Mouse (Mus musculus): ENCODE measurements around the gene Map2k7. TPM values are rescaled to one million over a fixed set of nuclear protein-coding genes. Genes with fewer than 3 reads are reported as not detected.

Gene Map2k7
- 10 to 100 TPM; 89.3 to 95.0 TPM for total RNA-seq (2021)
- long read RNA-seq, experiment 1, transcript Map2k7-206 (11 exons, 3,497 nt): major isoform, 11 of 30 reads
- long read RNA-seq, experiment 1, transcript Map2k7-202 (12 exons, 3,525 nt): major isoform, 11 of 30 reads
- long read RNA-seq, experiment 1, partial matches to known transcripts: 2 of 30 reads
- long read RNA-seq, experiment 1, other reads (novel, unspliced or antisense): 2 of 30 reads
- long read RNA-seq, experiment 2, transcript Map2k7-206 (11 exons, 3,497 nt): major isoform, 5 of 11 reads
- long read RNA-seq, experiment 2, partial matches to known transcripts: 1 of 11 reads
- long read RNA-seq, experiment 2, other reads (novel, unspliced or antisense): 2 of 11 reads

- DNase-seq: peak; percentile 100
Measured at GRCm38 (mm10) chr8:4238434-4239192, at the start of gene Map2k7, which contains the start of gene Gm49320. TSS of gene Map2k7 (plus strand) at chr8:4238740. TSS of gene Gm49320 (plus strand) at chr8:4238865.

DNA sequence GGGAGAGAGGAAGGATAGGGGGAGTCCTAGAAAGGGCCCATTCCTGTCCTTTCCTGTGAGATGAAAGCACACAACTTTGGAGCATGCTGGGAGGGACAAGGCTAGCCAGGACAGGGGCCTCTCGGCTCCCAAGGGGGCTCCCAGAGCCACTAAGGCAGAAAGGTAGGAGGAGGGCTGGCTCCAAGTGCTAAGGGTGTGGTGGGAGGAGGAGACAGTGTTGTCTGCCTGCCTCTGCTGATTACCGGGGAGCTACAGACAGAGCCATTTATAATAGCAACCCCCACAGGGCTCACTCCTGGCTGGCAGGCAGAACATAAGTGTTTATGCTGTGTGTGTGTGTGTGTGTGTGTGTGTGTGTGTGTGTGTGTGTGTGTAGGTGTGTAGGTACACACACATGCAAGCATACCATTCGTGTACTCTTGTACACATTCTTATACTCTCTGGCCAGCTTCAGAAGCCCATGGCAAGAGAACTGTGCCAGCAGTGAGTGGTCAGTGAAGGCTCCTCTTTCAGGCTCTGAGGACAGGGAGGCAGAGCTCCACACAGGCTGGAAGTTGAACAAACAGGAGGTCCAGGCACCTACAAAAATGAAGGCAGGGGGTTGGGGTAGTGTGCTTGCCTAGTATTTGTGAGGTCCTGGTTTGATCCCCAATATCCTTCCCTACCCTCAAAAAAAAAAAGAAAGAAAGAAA, 49.4 kb upstream of the Map2k7 start:
- DNase-seq: no peak

DNA sequence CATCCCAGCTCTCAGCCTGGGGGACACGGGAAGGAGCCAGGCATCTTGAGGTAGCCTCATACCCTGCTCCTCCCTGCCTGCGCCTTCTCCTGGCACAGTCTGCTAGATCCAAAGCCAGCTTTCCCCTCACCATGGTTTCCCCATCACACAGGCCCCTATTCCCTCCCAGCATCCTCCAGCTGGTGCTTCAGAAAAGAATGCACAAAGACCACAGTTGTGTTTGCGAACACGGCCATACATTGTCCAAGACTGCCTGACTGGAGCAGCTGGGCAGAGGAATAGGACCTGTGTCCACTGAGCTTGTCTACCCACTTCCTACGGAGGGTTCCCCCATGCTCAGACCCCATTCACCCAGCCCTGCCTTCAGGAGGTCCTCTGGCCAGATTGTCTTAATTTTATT, 46.2 kb upstream of the Map2k7 start:
- no peak for DNase-seq

- DNase-seq: peak; percentile 92 to 94
Measured at GRCm38 (mm10) chr8:4192807-4193587, 45.5 kb upstream of the Map2k7 start.

DNA sequence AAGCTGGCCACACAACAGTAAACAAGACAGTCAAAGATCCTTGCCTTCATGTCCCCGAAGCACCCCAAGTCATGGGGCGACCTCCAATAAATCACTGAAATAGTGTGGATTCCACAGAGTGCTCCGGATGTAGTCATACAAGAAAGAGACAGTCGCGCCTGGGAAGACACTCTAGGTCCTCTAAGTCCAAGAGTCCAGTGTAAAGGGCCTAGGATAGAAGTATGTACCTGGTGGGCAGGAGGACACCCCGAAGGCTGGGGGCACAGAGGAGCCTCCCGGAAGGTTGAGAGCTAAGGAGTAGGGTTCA, 45.0 kb upstream of the Map2k7 start:
- no peak for DNase-seq

DNA sequence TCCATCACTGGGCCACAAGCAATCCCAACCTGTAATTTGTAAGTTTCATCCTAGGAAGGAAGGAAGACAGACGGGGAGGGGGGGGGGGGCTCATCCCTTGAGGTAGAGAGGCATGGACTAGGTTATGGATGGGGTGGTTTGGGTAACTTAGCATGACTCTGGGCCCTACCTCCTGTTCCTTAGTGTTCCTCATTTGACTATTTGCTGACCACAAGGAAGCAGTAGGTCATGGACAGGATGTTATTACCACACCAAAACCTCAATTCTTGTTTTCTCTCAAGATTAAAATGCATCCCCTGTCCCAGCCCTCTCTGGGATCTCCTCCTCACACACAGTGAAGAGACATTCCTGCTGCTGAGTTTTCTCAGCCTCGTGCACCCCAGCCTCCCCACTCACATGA, 37.2 kb upstream of the Map2k7 start:
- no peak for DNase-seq

GRCm38 (mm10) chr8:4205246-4206123, 33.1 kb upstream of the Map2k7 start:
- no peak for DNase-seq

- DNase-seq: no peak
Measured at GRCm38 (mm10) chr8:4206182-4207015, 32.1 kb upstream of the Map2k7 start.

DNA sequence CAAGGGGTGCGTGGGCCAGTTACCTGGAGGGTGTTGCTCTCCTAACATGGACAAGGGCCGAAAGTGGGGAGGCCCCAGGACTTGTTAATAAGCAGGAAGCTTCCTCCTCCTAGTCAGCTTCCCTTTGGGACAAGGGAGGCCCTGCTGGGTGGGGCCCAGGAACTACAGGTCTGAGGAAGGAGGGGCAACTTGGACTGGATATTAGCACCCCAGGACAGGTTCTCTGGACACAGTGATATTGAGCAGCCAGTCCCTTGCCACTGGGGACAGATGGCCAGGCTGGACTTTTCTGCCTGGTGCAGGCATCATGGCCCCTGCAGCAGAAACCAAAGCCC, 31.6 kb upstream of the Map2k7 start:
- no peak for DNase-seq

DNA sequence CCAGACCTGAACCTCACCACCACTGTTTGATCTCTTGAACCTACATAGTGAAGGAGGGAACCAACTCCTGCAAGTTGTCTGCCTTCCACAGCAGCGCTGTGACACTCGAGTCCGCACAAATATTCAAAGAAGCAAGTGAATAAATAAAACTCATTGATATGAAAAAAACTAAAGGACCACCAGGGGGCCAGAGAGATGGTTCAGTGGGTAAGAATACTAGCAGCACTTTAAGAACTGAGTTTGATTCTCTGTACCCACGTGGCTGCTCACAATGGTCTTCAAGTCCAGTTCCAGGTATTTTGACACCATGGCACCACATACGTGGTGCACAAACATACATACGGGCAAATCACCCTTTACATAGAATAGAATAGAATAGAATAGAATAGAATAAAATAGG, 27.4 kb upstream of the Map2k7 start:
- DNase-seq: no peak

GRCm38 (mm10) chr8:4212809-4213209, 25.7 kb upstream of the Map2k7 start:
- peak; percentile 32 to 37 for DNase-seq

DNA sequence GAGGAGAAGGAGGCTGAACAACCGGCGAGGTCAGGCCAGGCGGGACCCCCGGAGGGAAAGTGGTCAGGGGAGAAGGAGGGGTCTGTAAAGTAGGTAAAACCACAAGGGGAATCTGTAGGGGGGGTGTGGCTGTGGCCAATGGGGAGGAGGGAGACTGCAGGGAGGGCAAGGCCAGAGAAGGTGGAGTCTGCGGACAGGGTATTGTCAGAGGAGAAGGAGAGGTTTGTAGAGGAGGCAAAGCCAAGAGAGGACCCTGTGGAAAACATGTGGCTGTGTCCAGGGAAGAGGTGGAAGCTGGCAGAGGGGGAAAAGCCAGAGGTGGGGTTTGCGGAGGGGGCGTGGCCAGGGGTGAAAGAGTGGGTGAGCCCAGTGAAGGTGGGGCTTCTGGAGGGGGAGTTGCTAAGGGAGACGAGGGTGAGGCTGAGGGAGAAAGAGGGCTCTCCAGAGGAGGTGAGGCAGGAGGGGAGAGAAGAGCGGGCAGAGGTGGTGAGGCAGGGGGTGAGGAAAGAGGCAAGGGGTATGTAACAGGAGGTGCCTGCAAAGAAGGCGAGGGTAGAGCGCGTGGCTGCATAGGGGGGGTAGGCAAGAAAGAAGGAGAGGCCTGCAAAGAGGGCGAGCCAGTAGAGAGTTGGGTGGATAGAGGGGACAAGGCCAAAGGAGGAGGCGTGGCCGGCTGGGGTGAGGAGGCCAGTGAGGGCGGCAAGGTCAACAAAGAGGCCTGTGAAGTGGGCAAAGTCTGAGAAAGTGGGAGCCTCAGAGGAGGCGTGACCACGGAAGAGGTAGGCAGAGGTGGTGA, 25.1 kb upstream of the Map2k7 start:
- DNase-seq: peak; percentile 88 to 91

DNA sequence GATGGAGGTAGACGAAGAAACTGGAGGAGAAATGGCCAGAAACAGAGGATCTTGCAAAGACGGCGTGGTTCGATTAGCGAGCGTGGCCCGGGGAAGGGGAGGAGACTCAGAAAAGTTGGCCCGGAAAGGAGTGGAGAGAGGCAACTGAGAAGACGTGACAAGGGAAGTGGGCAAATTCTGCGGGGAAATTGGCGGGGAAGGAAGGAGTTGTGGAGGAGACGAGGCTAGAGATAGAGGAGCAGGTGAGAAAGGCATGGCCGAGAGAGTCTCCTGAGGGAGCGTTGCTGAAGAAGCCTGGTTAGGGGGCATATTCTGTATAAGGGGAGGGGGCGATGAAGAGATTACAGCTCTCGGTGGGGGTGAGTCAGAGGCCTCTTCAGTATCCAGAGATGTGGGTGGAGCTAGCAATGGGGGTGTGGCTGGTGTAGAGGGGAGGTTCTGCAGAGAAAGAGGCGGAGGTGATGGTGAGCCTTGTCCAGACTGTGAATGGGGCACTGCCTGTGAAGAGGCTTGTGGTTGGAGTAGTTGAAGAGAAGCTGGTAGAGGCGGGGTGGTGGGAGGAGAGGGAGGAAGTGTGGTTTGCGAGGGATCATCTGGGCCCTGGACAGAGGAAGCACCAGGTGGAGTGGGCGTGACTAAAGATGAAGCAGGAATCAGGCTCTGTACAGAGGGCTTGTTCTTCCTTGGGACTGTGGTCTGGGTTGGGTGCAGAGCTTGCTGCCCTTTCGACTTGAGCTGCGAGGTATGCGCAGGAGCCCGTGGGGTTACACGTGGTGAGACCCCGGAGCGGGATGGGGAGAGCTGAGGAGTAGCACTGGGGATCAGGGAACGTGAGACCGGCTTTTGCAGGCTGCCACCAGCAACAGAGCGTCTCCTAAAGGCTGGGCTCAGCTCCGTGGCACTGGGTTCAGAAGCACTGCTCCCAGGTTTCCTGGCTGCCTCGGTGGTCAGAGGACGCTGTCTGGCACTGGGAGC, 24.2 kb upstream of the Map2k7 start:
- DNase-seq: peak; percentile 90 to 92

DNA sequence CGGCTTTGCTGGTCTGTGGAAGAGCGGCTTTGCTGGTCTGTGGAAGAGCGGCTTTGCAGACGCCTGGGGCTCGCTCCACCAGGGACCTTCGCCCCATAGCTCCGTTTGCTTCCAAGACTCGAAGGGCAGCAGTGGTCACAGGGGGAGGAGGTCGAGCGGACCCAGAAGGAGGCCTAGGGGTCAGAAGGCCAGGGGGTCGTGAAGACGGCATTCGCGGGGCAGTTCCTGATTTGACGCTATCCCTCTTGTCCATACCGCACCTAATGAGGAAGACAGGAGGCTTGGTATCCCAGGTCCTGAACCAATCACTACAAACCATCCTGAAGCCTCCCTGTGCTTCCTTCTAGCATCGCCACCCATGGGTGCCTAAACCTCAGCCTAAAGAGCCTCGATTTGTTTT, 22.2 kb upstream of the Map2k7 start:
- no peak for DNase-seq

- DNase-seq: peak; percentile 30 to 61
Measured at GRCm38 (mm10) chr8:4216791-4217621, 21.5 kb upstream of the Map2k7 start, which contains the start of gene Prr36. TSS of gene Prr36 (minus strand) at chr8:4217459.

- DNase-seq: no peak
Measured at GRCm38 (mm10) chr8:4219617-4220016, 18.9 kb upstream of the Map2k7 start.

DNA sequence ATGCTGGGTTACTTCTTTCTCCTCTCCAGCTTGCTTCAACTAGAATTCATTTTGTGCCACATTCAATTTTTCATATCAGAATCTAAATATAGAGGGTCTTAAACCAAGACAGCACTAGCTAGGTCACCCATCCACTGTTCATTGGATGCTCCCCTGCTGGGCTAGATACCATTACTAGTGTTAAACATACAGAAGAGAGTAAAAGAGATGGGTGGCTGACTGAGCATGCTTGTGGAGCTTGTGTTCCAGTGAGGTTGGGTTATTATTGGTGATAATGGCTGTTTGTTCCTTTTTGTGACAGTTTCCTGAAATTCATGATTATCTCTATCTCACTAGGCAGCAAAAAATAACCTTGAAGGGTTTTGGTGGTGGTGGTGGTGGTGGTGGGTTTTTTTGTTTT, 16.5 kb upstream of the Map2k7 start:
- no peak for DNase-seq
